Mouse (Mus musculus): Measurements from ENCODE around the gene Gm20605. TPM values are rescaled to one million over a fixed set of nuclear protein-coding genes. Genes with fewer than 3 reads are reported as not detected.

Gm20605 gene
- total RNA-seq, 2 experiments from 2014 or later = 4.8 to 6.6 TPM

- no peak for DNase-seq
These were observed 61.6 kb downstream of the Gm20605 start for GRCm38 (mm10) chr5:137690531-137690930.

- no peak for DNase-seq
These were observed 62.9 kb downstream of the Gm20605 start for GRCm38 (mm10) chr5:137691881-137692280.

Other genes starting within 250 kb of the Gm20605 start
- gene Zan, start 152.1 kb upstream of the Gm20605 start, total RNA-seq (2021) = under 1 TPM; 0.05 to 0.07 TPM
- gene Pop7, start 126.7 kb upstream of the Gm20605 start, total RNA-seq (2021) = 10 to 100 TPM; 25.1 to 26.0 TPM
- gene Gigyf1, start 110.6 kb upstream of the Gm20605 start, total RNA-seq (2021) = 10 to 100 TPM; 30.5 to 32.4 TPM
- gene Epo, start 95.9 kb upstream of the Gm20605 start, total RNA-seq (2021) = not detected
- 100 to 1,000 TPM; 560 to 578 TPM for gene Gnb2, start 95.7 kb upstream of the Gm20605 start, total RNA-seq (2021)
- gene Actl6b, start 75.7 kb upstream of the Gm20605 start, total RNA-seq (2021) = not detected
- gene Tfr2, start 59.3 kb upstream of the Gm20605 start, total RNA-seq (2021) = under 1 TPM in 1 of 2 experiments, not detected in 1; 0.10 TPM
- gene Mospd3, start 28.1 kb upstream of the Gm20605 start, total RNA-seq (2021) = 10 to 100 TPM; 25.2 to 28.8 TPM
- gene Pcolce, start 15.4 kb upstream of the Gm20605 start, total RNA-seq (2021) = 100 to 1,000 TPM; 133 to 137 TPM
- under 1 TPM; 0.21 to 0.25 TPM for gene Fbxo24, start 173 bp upstream of the Gm20605 start, total RNA-seq (2021)
- gene Lrch4, start 54 bp upstream of the Gm20605 start, total RNA-seq (2021) = 10 to 100 TPM; 19.2 to 21.6 TPM
- gene Sap25, start 12.2 kb downstream of the Gm20605 start, total RNA-seq (2021) = 1 to 10 TPM; 1.8 to 2.2 TPM
- not detected for gene Irs3, start 16.5 kb downstream of the Gm20605 start, total RNA-seq (2021)
- gene Agfg2, start 55.6 kb downstream of the Gm20605 start, total RNA-seq (2021) = 10 to 100 TPM; 21.7 to 23.1 TPM
- 1 to 10 TPM; 3.1 to 3.3 TPM for gene Nyap1, start 112.4 kb downstream of the Gm20605 start, total RNA-seq (2021)
- 100 to 1,000 TPM; 230 to 231 TPM for gene Tsc22d4, start 116.6 kb downstream of the Gm20605 start, total RNA-seq (2021)
- 10 to 100 TPM; 16.5 to 17.1 TPM for gene Ppp1r35, start 149.7 kb downstream of the Gm20605 start, total RNA-seq (2021)
- gene Mepce, start 158.5 kb downstream of the Gm20605 start, total RNA-seq (2021) = 10 to 100 TPM; 29.0 to 40.3 TPM
- gene Zcwpw1, start 158.6 kb downstream of the Gm20605 start, total RNA-seq (2021) = 1 to 10 TPM; 2.4 to 3.2 TPM
- 1 to 10 TPM in 1 of 2 experiments, under 1 TPM in 1; 0.71 to 2.4 TPM for gene Pilra, start 207.1 kb downstream of the Gm20605 start, total RNA-seq (2021)
- gene Pilrb1, start 228.9 kb downstream of the Gm20605 start, total RNA-seq (2021) = under 1 TPM in 1 of 2 experiments, not detected in 1; 0.38 TPM
- gene Pilrb2, start 242.6 kb downstream of the Gm20605 start, total RNA-seq (2021) = 1 to 10 TPM in 1 of 2 experiments, not detected in 1; 1.0 TPM